Comparison of ENCODE assay signal across 9 mouse cellular contexts in the genomic region with DNA sequence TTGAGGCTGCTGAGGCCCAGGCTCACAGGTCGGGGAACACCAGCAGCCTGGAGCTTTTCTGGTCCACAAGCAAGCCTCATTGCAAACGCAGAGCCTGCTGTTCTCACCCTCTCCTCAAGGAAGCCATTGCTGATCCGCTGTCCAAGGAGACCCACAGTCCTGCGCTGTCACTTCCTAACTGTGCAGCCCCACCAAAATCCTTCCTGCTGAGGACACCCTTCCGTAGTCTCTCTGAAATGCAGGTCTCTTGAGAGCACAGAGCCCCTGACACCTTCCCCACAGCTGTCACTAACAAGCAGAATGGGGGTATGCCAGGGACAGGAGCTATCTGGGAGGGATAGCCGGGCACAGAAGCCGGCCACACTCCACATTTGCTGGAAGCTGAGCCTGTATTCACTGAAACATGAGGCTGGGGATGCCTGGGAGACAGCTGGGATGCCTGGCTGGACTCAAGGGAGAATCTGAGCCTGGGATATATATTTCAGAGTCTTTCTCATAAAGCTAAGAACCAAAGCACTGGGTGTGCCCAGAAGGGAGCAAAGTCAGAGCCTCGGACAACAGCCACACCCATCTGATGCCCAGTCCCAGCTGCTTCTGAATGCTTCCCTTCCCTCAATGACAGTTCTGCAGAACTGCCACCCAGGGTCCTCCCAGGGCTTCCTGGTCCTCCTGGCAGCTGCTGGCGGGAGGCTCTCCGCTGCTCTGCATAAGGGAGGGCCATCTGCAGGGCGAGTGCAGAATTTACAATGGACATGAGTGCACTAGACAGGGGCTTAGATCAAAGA.
DNase-seq lines count a peak whose midpoint lies in the region; ATAC-seq lines count a peak whose summit lies in the region.
"Had no signal": no experiment of that assay in that cellular context is flagged by ENCODE, and none has a peak within 500 bp of the region (broad histone marks: within the 10 kb centered on the region; RNA-seq: fewer than 3 reads in every experiment).

No protein-coding gene starts in this region.

- 0 out of 2 replicates have a peak, but pooled peaks have one; percentile 43 for ATAC-seq in forebrain, embryonic 15.5 days (replicated peaks)

- WGBS in forebrain, embryonic 15.5 days = 43% methylated on average over 11 of the region's 11 CpGs

- H3K4me3 ChIP-seq in forebrain, embryonic 15.5 days = no peak overlapping the region
- H3K4me3 ChIP-seq: stomach, embryonic 15.5 days had no signal

- no peaks in the 10 kb centered on the region for H3K36me3 ChIP-seq in forebrain, embryonic 15.5 days
- H3K36me3 ChIP-seq: stomach, embryonic 15.5 days had no signal

- peaks cover 40% of the 10 kb centered on the region for H3K4me1 ChIP-seq in forebrain, embryonic 15.5 days

- H3K9me3 ChIP-seq in forebrain, embryonic 15.5 days = no peaks in the 10 kb centered on the region
- H3K9me3 ChIP-seq: stomach, embryonic 15.5 days had no signal

- no peak overlapping the region; the same call in 1 of the 2 replicates for H3K27ac ChIP-seq in forebrain, embryonic 15.5 days (replicated peaks)
- H3K27ac ChIP-seq: stomach, embryonic 15.5 days had no signal

- peak; percentile 20 for DNase-seq in cerebellum, adult 11 months
- no peak for DNase-seq in cerebellum, adult 9-10 months
- DNase-seq in adrenal gland, adult 2 months = peak; percentile 58
- peak; percentile 33 for DNase-seq in kidney, adult 9 months
- DNase-seq in lung, postnatal 4 days = peak; percentile 66 to 79
- no peak for DNase-seq in frontal cortex, postnatal 36 days (ENCODE audit: low spot score in 2 of 2)
- DNase-seq in left cerebral cortex, adult 18-20 months (ENCODE audit: low spot score in 2 of 2) = no peak

- H3K4me2 ChIP-seq in forebrain, embryonic 15.5 days (replicated peaks) = no peak overlapping the region
- H3K4me2 ChIP-seq: stomach, embryonic 15.5 days had no signal

- no peak overlapping the region for H3K9ac ChIP-seq in forebrain, embryonic 15.5 days (replicated peaks)
- H3K9ac ChIP-seq: stomach, embryonic 15.5 days had no signal

- H3K27me3 ChIP-seq in forebrain, embryonic 15.5 days = no peaks in the 10 kb centered on the region; the same call in 1 of the 2 replicates
- H3K27me3 ChIP-seq: stomach, embryonic 15.5 days had no signal

Comparison
In these comparisons a context has a peak if more than half of its experiments do, and no peak if none do; other contexts are left out.
1. DNase-seq: peak in cerebellum, adult 11 months (single experiment), adrenal gland, adult 2 months (single experiment), kidney, adult 9 months (single experiment) and lung, postnatal 4 days (2 of 2); none in cerebellum, adult 9-10 months (single experiment), frontal cortex, postnatal 36 days (0 of 2) and left cerebral cortex, adult 18-20 months (0 of 2).